Mouse (Mus musculus): ENCODE measurements around the gene Mical3.

- TF ChIP-seq CTCF (IDR thresholded peaks at IDR 0.05; ENCODE audit: borderline replicate concordance, control insufficient read depth, extremely low read depth, insufficient read depth, low read length, poor library complexity) (no peak), POLR2A (IDR thresholded peaks at IDR 0.05; ENCODE audit: control insufficient read depth, extremely low read depth, insufficient read depth, low read length, poor library complexity) (no peak)
Measured at GRCm38 (mm10) chr6:121134884-121135283, 4.1 kb upstream of the Mical3 start.

Data from thymus, adult 2 months (tissue).